Mouse (Mus musculus) megakaryocyte-erythroid progenitor cell, adult 5-6 weeks (primary cell): ENCODE results near the gene Gm13124. TPM values are rescaled to one million over a fixed set of nuclear protein-coding genes. Genes with fewer than 3 reads are reported as not detected.
"Not testable (repeated sequence)": the region's sequence is repeated elsewhere in the genome, so short reads cannot be mapped to it uniquely, and the experiment has no call there.

Experiments used
- ATAC-seq: replicated peaks from 2 replicates; pipeline ENCODE4 v1.8.0; 2016; ENCODE audit warnings: mild to moderate bottlenecking, inconsistent platforms; ENCODE audit not compliant: severe bottlenecking, poor library complexity, low FRiP score, low TSS enrichment
- total RNA-seq, 2 experiments: library from RNA; stranded (forward) in 1 of 2; stranded (reverse) in 1 of 2; fragments of 200-1000, 215-1000 nt in 1 of 2; fragments of >200 nt in 1 of 2; fragmentation: Nextera tagmentation in 1 of 2; gene quantifications; 2 replicates each; pipeline ENCODE4 v1.2.3; 2014 to 2017

Gm13124 gene
- total RNA-seq (2014; fragmentation: Nextera tagmentation), result not detected in 2 replicates
- total RNA-seq (2017), result not detected in 2 replicates

GRCm38 (mm10) chr4:144565034-144565433, at the start of gene Gm13124:
Gm13124 (minus strand) TSS chr4:144565134.
- no peak for ATAC-seq

DNA sequence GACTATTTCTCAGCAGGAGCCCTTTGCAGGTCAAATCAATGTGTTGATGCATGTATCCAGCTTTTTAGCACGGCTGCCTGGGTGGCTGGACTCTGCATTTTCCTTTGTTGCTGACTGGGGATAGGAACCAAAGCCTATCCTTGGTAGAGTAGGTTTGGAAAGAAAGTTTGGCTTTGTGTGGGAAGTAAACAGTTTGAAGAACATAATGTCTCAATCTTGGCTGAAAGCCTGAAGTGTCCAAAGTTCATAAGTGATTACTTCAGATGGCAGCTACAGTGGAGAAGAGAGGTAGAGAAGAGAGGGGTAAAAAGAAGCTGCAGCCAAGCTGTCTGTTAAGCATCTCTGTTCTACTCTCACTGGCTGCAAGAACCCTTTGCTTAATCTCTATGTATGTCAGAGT, 49.7 kb upstream of the Gm13124 start:
- ATAC-seq, result no peak

- no peak for ATAC-seq
Observed at GRCm38 (mm10) chr4:144613407-144613806, 48.5 kb upstream of the Gm13124 start, which contains the start of gene Aadacl4. Aadacl4 (plus strand) TSS chr4:144613707.

GRCm38 (mm10) chr4:144592790-144593189, 27.9 kb upstream of the Gm13124 start:
- no peak for ATAC-seq

DNA sequence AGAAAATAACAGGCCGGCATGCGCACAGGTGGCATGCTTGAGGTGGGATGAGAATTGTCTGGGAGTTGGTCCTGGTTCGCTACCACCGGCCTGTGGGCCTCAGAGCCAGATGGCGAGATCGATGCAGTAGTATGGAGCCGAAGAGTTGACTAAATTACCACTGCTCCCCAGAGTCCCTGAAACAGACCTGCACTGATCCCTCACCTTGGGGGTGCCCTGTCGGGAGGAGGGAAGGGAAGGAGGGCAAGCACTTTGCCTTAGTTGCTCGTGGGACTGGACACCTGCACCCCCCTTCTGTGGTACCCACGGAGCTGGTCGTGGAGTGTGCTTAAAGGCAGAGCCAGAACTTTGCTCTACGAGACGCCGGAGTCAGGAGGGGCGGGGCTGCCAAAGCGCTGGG, 21.3 kb upstream of the Gm13124 start:
- peak; percentile 70; the same call in 1 of the 2 replicates for ATAC-seq

DNA sequence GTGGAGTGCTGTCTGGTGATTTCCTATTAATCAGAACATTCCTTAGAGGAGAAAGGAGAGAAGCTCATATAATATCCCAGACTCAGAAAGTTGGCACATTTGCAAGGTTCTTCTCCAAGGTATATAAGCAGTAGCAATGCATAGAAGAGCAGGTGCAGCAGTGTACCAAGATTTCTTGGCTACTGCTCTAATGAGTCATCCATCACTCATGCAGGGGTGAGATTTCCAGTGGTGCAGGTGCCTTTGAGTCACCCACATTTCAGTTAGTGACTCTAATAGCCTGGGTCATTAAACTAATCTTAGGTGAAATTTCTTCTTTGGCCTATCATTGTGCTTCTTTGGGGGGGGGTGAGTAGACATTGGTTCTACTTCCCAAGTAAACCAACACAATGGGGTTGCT, 2.8 kb upstream of the Gm13124 start:
- no peak for ATAC-seq

- no peak for ATAC-seq
Observed at GRCm38 (mm10) chr4:144561205-144561604, 3.7 kb downstream of the Gm13124 start.

DNA sequence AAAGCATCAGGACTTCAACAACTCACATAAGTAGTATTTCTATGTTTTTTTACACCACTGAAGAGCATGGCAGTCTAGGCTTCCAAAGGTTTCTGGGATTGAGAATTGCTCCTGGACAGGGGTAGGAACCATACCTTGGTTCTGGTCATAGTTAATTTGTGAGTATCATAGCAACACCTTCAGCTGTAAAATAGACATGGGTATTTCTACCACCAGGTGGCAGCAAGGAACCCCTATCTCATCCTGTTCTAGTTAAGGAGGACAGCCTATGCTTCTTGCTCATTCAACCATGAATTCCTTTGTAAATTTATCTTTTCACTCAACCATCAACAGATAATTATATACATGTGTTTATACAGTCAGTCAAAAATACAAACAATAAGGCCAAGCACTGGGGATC, 5.1 kb downstream of the Gm13124 start:
- 0 out of 2 replicates have a peak, but pooled peaks have one; percentile 57 for ATAC-seq

GRCm38 (mm10) chr4:144551156-144551555, 13.8 kb downstream of the Gm13124 start:
- no peak for ATAC-seq

GRCm38 (mm10) chr4:144545339-144545738, 19.6 kb downstream of the Gm13124 start:
- not testable (repeated sequence) for ATAC-seq

GRCm38 (mm10) chr4:144544689-144545088, 20.2 kb downstream of the Gm13124 start:
- ATAC-seq, result no peak

- no peak for ATAC-seq
Observed at GRCm38 (mm10) chr4:144519522-144519921, 45.4 kb downstream of the Gm13124 start, which contains the start of gene 9430007A20Rik. 9430007A20Rik (plus strand) TSS chr4:144519822.

- ATAC-seq, result 0 out of 2 replicates have a peak, but pooled peaks have one; percentile 26
Observed at GRCm38 (mm10) chr4:144506518-144506917, 58.4 kb downstream of the Gm13124 start.

Other genes with a start within 250 kb of the Gm13124 start
- not detected in 2 replicates for gene Gm13128, start 234.9 kb downstream of the Gm13124 start, total RNA-seq (2014; fragmentation: Nextera tagmentation)
- not detected in 2 replicates for gene Gm13128, start 234.9 kb downstream of the Gm13124 start, total RNA-seq (2017)
- gene Gm13119, start 207.2 kb downstream of the Gm13124 start, total RNA-seq (2014; fragmentation: Nextera tagmentation), result not detected in 2 replicates
- gene Gm13119, start 207.2 kb downstream of the Gm13124 start, total RNA-seq (2017), result not detected in 2 replicates
- not detected in 2 replicates for gene Pramef20, start 187.2 kb downstream of the Gm13124 start, total RNA-seq (2014; fragmentation: Nextera tagmentation)
- not detected in 2 replicates for gene Pramef20, start 187.2 kb downstream of the Gm13124 start, total RNA-seq (2017)
- gene Pramef12, start 156.7 kb downstream of the Gm13124 start, total RNA-seq (2014; fragmentation: Nextera tagmentation), result not detected in 2 replicates
- gene Pramef12, start 156.7 kb downstream of the Gm13124 start, total RNA-seq (2017), result not detected in 2 replicates
- gene 1700012P22Rik, start 126.4 kb downstream of the Gm13124 start, total RNA-seq (2014; fragmentation: Nextera tagmentation), result not detected in 2 replicates
- gene 1700012P22Rik, start 126.4 kb downstream of the Gm13124 start, total RNA-seq (2017), result not detected in 2 replicates
- gene Gm9944, start 111.8 kb downstream of the Gm13124 start, total RNA-seq (2014; fragmentation: Nextera tagmentation), result not detected in 2 replicates
- gene Gm9944, start 111.8 kb downstream of the Gm13124 start, total RNA-seq (2017), result not detected in 2 replicates
- not detected in 2 replicates for gene Aadacl3, start 101.4 kb downstream of the Gm13124 start, total RNA-seq (2014; fragmentation: Nextera tagmentation)
- not detected in 2 replicates for gene Aadacl3, start 101.4 kb downstream of the Gm13124 start, total RNA-seq (2017)
- not detected in 2 replicates for gene 9430007A20Rik, start 45.3 kb downstream of the Gm13124 start, total RNA-seq (2014; fragmentation: Nextera tagmentation)
- gene 9430007A20Rik, start 45.3 kb downstream of the Gm13124 start, total RNA-seq (2017), result not detected in 2 replicates
- gene Aadacl4, start 48.6 kb upstream of the Gm13124 start, total RNA-seq (2014; fragmentation: Nextera tagmentation), result not detected in 2 replicates
- gene Aadacl4, start 48.6 kb upstream of the Gm13124 start, total RNA-seq (2017), result not detected in 2 replicates
- not detected in 2 replicates for gene Gm436, start 121.2 kb upstream of the Gm13124 start, total RNA-seq (2014; fragmentation: Nextera tagmentation)
- not detected in 2 replicates for gene Gm436, start 121.2 kb upstream of the Gm13124 start, total RNA-seq (2017)
- gene Gm13178, start 156.3 kb upstream of the Gm13124 start, total RNA-seq (2014; fragmentation: Nextera tagmentation), result not detected in 2 replicates
- gene Gm13178, start 156.3 kb upstream of the Gm13124 start, total RNA-seq (2017), result not detected in 2 replicates
- gene Gm438, start 221.4 kb upstream of the Gm13124 start, total RNA-seq (2014; fragmentation: Nextera tagmentation), result not detected in 2 replicates
- gene Gm438, start 221.4 kb upstream of the Gm13124 start, total RNA-seq (2017), result not detected in 2 replicates